8 mouse cellular contexts compared by ENCODE assay signal in genomic region chr2:74825371-74825729, GRCm38 (mm10). TPM values are rescaled to one million over a fixed set of nuclear protein-coding genes. Genes with fewer than 3 reads are reported as not detected.
DNase-seq lines count a peak whose midpoint lies in the region; ATAC-seq and TF ChIP-seq lines count a peak whose summit lies in the region.

No protein-coding gene starts in this region.

- no peaks in the 10 kb centered on the region for H3K27me3 ChIP-seq in cerebellum, adult 2 months (ENCODE audit: control insufficient read depth, insufficient read depth, low read length)
- no peaks in the 10 kb centered on the region for H3K27me3 ChIP-seq in testis, adult 2 months (ENCODE audit: control insufficient read depth, insufficient read depth, low read length)
- no peaks in the 10 kb centered on the region for H3K27me3 ChIP-seq in liver, embryonic 14.5 days (ENCODE audit: control insufficient read depth, insufficient read depth, low read length)

- H3K4me3 ChIP-seq in cerebellum, adult 2 months (replicated peaks; ENCODE audit: insufficient read depth, low read depth, low read length), result peak overlapping the region; percentile 88
- peak overlapping the region; percentile 97 for H3K4me3 ChIP-seq in testis, adult 2 months (ENCODE audit: control insufficient read depth, low read depth, low read length)
- H3K4me3 ChIP-seq in liver, embryonic 14.5 days (ENCODE audit: insufficient read depth in 1 of 2, low read depth in 2 of 2, low read length in 2 of 2), result peak overlapping the region; percentile 74 to 99

- no peak for DNase-seq in cerebellum, adult 2 months
- no peak for DNase-seq in cerebellum, postnatal 14 days
- no peak for DNase-seq in testis, postnatal 10 days (ENCODE audit: low spot score)
- DNase-seq in liver, embryonic 14.5 days (ENCODE audit: low read depth in 3 of 3, low spot score in 3 of 3), result no peak
- no peak for DNase-seq in spleen, postnatal 4 days (ENCODE audit: low spot score in 2 of 2)
- no peak for DNase-seq in urinary bladder, postnatal 25 days (ENCODE audit: low spot score)

- H3K4me1 ChIP-seq in cerebellum, adult 2 months (ENCODE audit: control insufficient read depth, insufficient read depth, low read length), result no peaks in the 10 kb centered on the region
- no peaks in the 10 kb centered on the region for H3K4me1 ChIP-seq in testis, adult 2 months (ENCODE audit: control insufficient read depth, insufficient read depth, low read length)
- H3K4me1 ChIP-seq in liver, embryonic 14.5 days (replicated peaks; ENCODE audit: control insufficient read depth in 2 of 2, insufficient read depth in 2 of 2, low read length in 1 of 2), result peaks cover 3 to 7% of the 10 kb centered on the region in 2 experiments; a peak in 3 of 4 replicates

- peak overlapping the region; percentile 93 for H3K9ac ChIP-seq in liver, embryonic 14.5 days (replicated peaks)

- no peaks in the 10 kb centered on the region for H3K9me3 ChIP-seq in liver, embryonic 14.5 days (ENCODE audit: control insufficient read depth, low read length)

- H3K36me3 ChIP-seq in testis, adult 2 months (ENCODE audit: control insufficient read depth, insufficient read depth, low read length), result no peaks in the 10 kb centered on the region
- H3K36me3 ChIP-seq in liver, embryonic 14.5 days (replicated peaks; ENCODE audit: control insufficient read depth, insufficient read depth, low read depth), result no peaks in the 10 kb centered on the region

- TF ChIP-seq POLR2A in cerebellum, adult 2 months (IDR thresholded peaks at IDR 0.05; ENCODE audit: borderline replicate concordance, insufficient read depth, low read length), result no peak
- TF ChIP-seq POLR2A in testis, adult 2 months (IDR thresholded peaks at IDR 0.05; ENCODE audit: control insufficient read depth, low read depth, low read length), result no peak

- TF ChIP-seq CTCF in cerebellum, adult 2 months (IDR thresholded peaks at IDR 0.05; ENCODE audit: borderline replicate concordance, insufficient read depth, low read depth, low read length), result no peak
- no peak for TF ChIP-seq CTCF in testis, adult 2 months (IDR thresholded peaks at IDR 0.05; ENCODE audit: control insufficient read depth, insufficient read depth, insufficient replicate concordance, low read depth, low read length)
- TF ChIP-seq CTCF in liver, embryonic 14.5 days (IDR thresholded peaks at IDR 0.05; ENCODE audit: low read depth), result no peak

- no peak overlapping the region for H3K27ac ChIP-seq in cerebellum, adult 2 months (ENCODE audit: insufficient read depth, low read length)
- H3K27ac ChIP-seq in testis, adult 2 months (ENCODE audit: control insufficient read depth, insufficient read depth, low read depth, low read length), result peak overlapping the region; percentile 89; the same call in 1 of the 2 replicates
- H3K27ac ChIP-seq in liver, embryonic 14.5 days, result peak overlapping the region; percentile 77; the same call in 1 of the 2 replicates

- no peak for TF ChIP-seq EP300 in liver, embryonic 14.5 days (IDR thresholded peaks at IDR 0.05; ENCODE audit: low read depth)

- peak; percentile 21 for ATAC-seq in liver, embryonic 14.5 days (ENCODE audit: insufficient read depth)
- ATAC-seq in frontal cortex, adult (ENCODE audit: low TSS enrichment), result no peak; the same call in 1 of the 2 replicates

- 69% methylated on average over 3 of the region's 3 CpGs for WGBS in cerebellum, adult 2 months
- 68% methylated on average over 3 of the region's 3 CpGs for WGBS in liver, embryonic 14.5 days (ENCODE audit: insufficient replicate concordance)

- peak overlapping the region; percentile 84 for H3K4me2 ChIP-seq in liver, embryonic 14.5 days (ENCODE audit: low read depth)

RNA-seq across cellular contexts. Expression of gene Mtx2, which starts 0.3 kb away (rescaled TPM):
- 56.7 and 57.9 TPM in 2 replicates for polyA plus RNA-seq in cerebellum, adult 2 months (2012; rRNA removed)
- 33.0 and 36.8 TPM in 2 replicates for polyA plus RNA-seq in testis, adult 2 months (2012; rRNA removed)
- polyA plus RNA-seq in liver, embryonic 14.5 days (2012; rRNA removed), result 14.5 and 23.8 TPM in 2 replicates
- 74.7 and 83.3 TPM in 2 replicates for polyA plus RNA-seq in liver, embryonic 14.5 days (2014; fragmentation: Nextera tagmentation; extraction: Ambion mirVana)
